Mouse (Mus musculus) small intestine, adult 2 months (tissue): ENCODE measurements around the gene Nfkb1.

Experiments
- CTCF ChIP-seq: fragments of 200-500 bp; IDR thresholded peaks from 2 replicates; pipeline ENCODE4 v1.5.1; 2012; ENCODE audit warnings: low read depth, mild to moderate bottlenecking, control low read depth, inconsistent platforms, low read length, moderate library complexity, mixed read lengths; ENCODE audit not compliant: insufficient replicate concordance, insufficient read length; ENCODE audit errors: extremely low read depth
- POLR2A ChIP-seq: fragments of 200-500 bp; IDR thresholded peaks from 2 replicates; pipeline ENCODE4 v1.6.1; 2012; ENCODE audit warnings: low read depth, mild to moderate bottlenecking, control low read depth, inconsistent platforms, low read length, moderate library complexity

GRCm38 (mm10) chr3:135646622-135647021, 44.7 kb downstream of the Nfkb1 start:
- no peak for TF ChIP-seq CTCF
- TF ChIP-seq POLR2A = no peak
